Mouse (Mus musculus) small intestine, adult 2 months (tissue): ENCODE results near the gene Mob4. TPM values are rescaled to one million over a fixed set of nuclear protein-coding genes. Genes with fewer than 3 reads are reported as not detected.
A peak's percentile ranks its signal among the peaks of the same experiment; 100 is the strongest.

ENCODE experiments used
- H3K27ac ChIP-seq: fragments of 200-500 bp; 2 replicates; pipeline ENCODE4 v1.5.1; 2012; ENCODE audit warnings: low read depth, low read length, control low read depth, inconsistent platforms; ENCODE audit not compliant: insufficient read depth
- H3K27me3 ChIP-seq: fragments of 200-500 bp; 2 replicates; pipeline ENCODE4 v1.6.1; 2012; ENCODE audit warnings: mild to moderate bottlenecking, moderate library complexity, low read length, inconsistent platforms; ENCODE audit not compliant: control insufficient read depth, insufficient read depth
- H3K36me3 ChIP-seq: fragments of 200-500 bp; 2 replicates; pipeline ENCODE4 v1.6.1; 2012; ENCODE audit warnings: mild to moderate bottlenecking, low read length, control low read depth, inconsistent platforms; ENCODE audit not compliant: control insufficient read depth, insufficient read depth
- H3K4me1 ChIP-seq: fragments of 200-500 bp; 2 replicates; pipeline ENCODE4 v1.6.1; 2012; ENCODE audit warnings: low read length, inconsistent platforms, mixed read lengths; ENCODE audit not compliant: control insufficient read depth, insufficient read depth, insufficient read length
- H3K4me3 ChIP-seq: fragments of 200-500 bp; 2 replicates; pipeline ENCODE4 v1.5.1; 2012; ENCODE audit warnings: low read depth, mild to moderate bottlenecking, control low read depth, inconsistent platforms, low read length, moderate library complexity
- CTCF ChIP-seq: fragments of 200-500 bp; IDR thresholded peaks from 2 replicates; pipeline ENCODE4 v1.5.1; 2012; ENCODE audit warnings: low read depth, mild to moderate bottlenecking, control low read depth, inconsistent platforms, low read length, moderate library complexity, mixed read lengths; ENCODE audit not compliant: insufficient replicate concordance, insufficient read length; ENCODE audit errors: extremely low read depth
- POLR2A ChIP-seq: fragments of 200-500 bp; IDR thresholded peaks from 2 replicates; pipeline ENCODE4 v1.6.1; 2012; ENCODE audit warnings: low read depth, mild to moderate bottlenecking, control low read depth, inconsistent platforms, low read length, moderate library complexity
- WGBS: fragments of 180-500 bp; shearing (Covaris S2); methylation state at CpG from one replicate; pipeline ENCODE4 v1.1.7; 2018; 5-methylcytosine and 5-hydroxymethylcytosine counted together
- polyA plus RNA-seq: library from polyadenylated mRNA; depleted of rRNA; stranded (reverse); fragments of >200 nt; gene quantifications from 2 replicates; pipeline ENCODE4 v1.2.3, GENCODE M21; 2012; rRNA removed

Gene Mob4
- 1.6 and 2.8 TPM in 2 replicates for polyA plus RNA-seq

DNA sequence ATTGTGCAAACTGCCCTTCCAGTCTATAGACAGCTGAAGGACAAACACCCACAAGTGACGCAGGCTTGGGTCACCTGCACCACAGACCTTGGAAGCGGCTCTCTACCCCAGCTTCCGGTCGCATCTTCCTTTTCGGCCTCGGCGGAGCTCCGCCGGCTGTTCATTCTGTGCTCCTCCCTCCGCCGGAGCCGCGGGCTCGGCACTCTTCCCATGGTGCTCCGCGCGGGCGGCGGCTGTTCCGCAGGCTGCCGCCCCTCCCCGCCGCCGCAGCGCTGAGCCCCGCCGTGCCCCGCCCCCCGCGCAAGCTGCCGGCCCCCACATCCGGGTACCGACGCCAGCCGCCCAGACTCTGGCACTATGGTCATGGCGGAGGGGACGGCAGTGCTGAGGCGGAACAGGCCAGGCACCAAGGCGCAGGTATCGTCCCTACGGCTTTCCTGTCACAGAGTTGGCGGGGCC is at the start of gene Mob4:
Mob4 (plus strand) TSS at position 289 of the 459 bp plus-strand sequence.
- Histone ChIP-seq H3K27ac (peak within 1 kb of the TSS; percentile 91), H3K4me1 (peaks cover 5% of the 10 kb centered on the region; the same call in 1 of the 2 replicates), H3K4me3 (peak within 1 kb of the TSS; percentile 93), H3K27me3 (no peaks in the 10 kb centered on the region), H3K36me3 (0 out of 2 replicates have a peak, but pooled peaks cover 4% of the 10 kb centered on the region)
- TF ChIP-seq CTCF: no peak
- TF ChIP-seq POLR2A: peak; percentile 80
- WGBS: under 1% methylated on average over 42 of the region's 42 CpGs

DNA sequence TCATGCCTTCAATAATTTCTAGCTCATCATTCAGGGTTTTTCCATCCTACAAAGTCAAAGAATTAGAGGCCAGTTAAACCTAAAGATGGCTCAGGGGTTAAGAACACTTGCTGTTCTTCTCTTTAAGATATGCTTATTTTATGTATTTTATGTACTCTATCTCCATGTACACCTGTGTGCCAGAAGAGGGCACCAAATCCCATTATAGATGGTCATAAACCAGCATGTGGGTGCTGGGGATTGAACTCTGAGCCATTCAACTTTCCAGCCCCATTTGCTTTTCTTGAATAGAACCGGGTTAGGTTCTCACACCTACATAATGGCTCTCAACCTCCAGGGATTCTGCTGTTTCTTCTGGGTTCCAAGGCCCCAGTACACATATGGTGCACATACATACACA is 48.9 kb upstream of the Mob4 start:
- peaks cover 46% of the 10 kb centered on the region for H3K36me3 ChIP-seq
- WGBS: 48% methylated on average over 1 of the region's 1 CpGs
- no peaks in the 10 kb centered on the region for H3K4me1 ChIP-seq
- TF ChIP-seq CTCF (no peak), POLR2A (no peak)
- H3K27me3 ChIP-seq: no peaks in the 10 kb centered on the region
- H3K27ac ChIP-seq: no peak overlapping the region
- H3K4me3 ChIP-seq: no peak overlapping the region

DNA sequence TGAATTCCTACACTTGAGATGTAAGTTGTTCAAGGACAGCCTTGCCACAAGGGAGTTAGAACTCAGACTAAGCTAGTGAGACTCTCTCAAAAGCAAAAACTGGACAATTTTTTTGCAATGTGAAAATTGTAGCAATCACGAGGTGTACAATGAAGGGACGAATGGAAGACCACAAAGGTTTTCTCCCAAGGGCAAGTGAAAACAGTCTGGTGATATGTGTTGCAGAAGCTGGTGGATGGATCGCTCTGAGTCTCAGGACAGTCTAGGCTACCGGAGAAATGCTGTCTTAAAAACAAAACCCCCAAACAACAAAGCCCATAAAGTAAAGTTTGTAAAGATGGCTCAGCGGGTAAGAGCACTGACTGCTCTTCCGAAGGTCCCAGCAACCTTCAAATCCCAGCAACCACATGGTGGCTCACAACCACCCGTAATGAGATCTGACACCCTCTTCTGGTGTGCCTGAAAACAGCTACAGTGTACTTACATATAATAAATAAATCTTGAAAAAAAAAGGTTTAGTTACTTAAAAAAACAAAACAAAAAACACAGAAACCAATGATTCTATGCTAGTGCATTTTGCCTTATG is 45.2 kb upstream of the Mob4 start:
- TF ChIP-seq CTCF: no peak
- TF ChIP-seq POLR2A: no peak
- Histone ChIP-seq H3K4me1 (no peaks in the 10 kb centered on the region), H3K4me3 (peak overlapping the region; percentile 20; the same call in 1 of the 2 replicates), H3K27me3 (no peaks in the 10 kb centered on the region), H3K36me3 (peaks cover 32% of the 10 kb centered on the region), H3K27ac (no peak overlapping the region)
- 20% methylated on average over 7 of the region's 7 CpGs for WGBS

DNA sequence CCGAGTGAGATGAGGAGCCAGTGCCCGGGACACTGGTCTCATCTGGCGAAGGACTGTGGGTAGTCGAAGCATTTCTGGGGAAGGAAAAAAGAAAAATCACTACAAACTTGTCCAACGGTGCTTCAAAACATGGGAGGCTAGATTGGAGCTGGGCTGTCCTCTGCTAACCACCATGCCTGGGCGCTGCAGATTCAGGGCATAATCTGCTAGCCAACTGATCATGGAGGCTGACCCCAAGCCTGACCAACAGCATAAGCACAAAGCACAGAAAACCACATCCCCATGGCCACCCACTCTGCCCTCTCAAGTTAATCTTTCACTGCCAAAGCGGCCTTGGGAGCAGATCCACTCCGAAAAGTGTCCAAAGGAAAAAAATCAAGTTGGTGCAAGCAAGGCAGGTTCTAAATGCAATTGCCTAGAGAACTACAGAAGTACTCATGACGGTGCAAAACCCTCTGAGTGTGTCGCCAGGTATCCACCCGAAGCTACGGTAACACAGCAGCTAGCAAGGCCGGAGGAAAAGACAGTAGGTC is 44.1 kb upstream of the Mob4 start:
- Histone ChIP-seq H3K4me1 (no peaks in the 10 kb centered on the region), H3K36me3 (peaks cover 31% of the 10 kb centered on the region), H3K27me3 (no peaks in the 10 kb centered on the region), H3K4me3 (peak overlapping the region; percentile 83), H3K27ac (peak overlapping the region; percentile 76)
- TF ChIP-seq CTCF: no peak
- TF ChIP-seq POLR2A: no peak
- WGBS: under 1% methylated on average over 13 of the region's 13 CpGs

DNA sequence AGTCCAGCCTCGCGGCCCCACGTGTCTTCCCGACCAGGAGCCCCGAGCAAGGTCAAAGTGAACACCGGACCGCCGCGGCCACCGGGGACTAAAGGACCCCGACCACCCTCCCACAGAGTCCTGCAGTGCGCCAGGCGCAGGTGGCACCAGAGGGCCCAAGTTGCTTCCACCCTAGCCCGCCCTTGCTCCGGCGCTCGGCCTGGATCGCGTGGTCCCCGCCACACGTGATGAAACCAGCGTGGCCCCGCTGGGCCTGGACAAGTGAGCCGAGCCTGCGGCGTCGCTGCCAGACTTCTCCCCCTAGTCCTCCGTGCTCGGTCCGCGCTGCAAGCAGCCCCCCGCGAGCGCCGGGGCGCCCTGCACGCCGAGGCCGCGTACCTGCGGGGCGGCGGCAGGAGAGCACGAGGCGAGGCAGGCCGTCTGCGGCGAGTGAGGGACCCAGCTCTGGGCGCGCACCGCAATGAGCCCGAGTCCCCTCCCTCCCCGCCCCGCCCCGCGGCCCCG is 43.6 kb upstream of the Mob4 start:
- H3K36me3 ChIP-seq: peaks cover 26% of the 10 kb centered on the region
- peak overlapping the region; percentile 76 for H3K27ac ChIP-seq
- TF ChIP-seq POLR2A (peak; percentile 73), CTCF (no peak)
- no peaks in the 10 kb centered on the region for H3K27me3 ChIP-seq
- 1% methylated on average over 51 of the region's 57 CpGs for WGBS
- H3K4me1 ChIP-seq: no peaks in the 10 kb centered on the region
- peak overlapping the region; percentile 83 for H3K4me3 ChIP-seq

DNA sequence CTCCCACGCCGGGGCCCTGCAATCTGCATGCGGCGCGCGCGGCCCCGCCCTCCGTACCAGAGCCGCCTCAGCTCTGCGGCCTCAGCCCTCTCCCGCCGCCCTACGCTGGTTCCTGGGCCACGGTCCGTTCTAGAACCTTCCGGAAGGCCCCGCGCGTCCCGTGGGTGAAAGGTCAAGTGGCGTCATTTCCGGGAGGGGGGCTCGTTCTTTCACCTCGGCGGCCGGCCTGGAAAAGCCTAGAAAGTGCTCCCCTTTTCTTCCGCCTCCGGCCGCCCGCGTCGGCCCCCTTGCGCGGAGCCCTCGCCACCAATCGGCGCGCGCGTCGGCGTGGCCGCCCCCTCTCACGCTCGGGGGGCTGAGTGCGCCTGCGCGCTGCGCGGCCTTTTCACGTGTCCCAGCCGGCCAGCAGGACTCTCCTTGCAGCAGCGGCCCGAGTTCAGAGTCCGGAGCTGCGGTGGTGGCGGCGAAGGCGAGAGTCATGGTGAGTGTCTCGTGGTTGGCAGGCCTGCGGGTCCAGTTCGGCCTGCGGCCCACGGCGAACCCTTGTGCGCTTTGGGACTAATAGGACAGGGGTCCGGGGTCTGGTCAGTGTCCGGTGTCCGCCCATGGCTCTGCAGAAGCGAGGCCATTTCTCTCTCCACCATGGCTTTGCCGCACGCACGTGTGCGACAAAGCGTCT is 43.0 kb upstream of the Mob4 start, which contains the start of the genes Hspe1 and Hspd1:
Hspe1 (plus strand) TSS at position 201 of the 679 bp plus-strand sequence.
Hspd1 (minus strand) TSS at position 312 of the 679 bp plus-strand sequence.
- no peak for TF ChIP-seq CTCF
- peak; percentile 74; the same call in 1 of the 2 replicates for TF ChIP-seq POLR2A
- under 1% methylated on average over 75 of the region's 76 CpGs for WGBS
- Histone ChIP-seq H3K27me3 (no peaks in the 10 kb centered on the region), H3K4me1 (no peaks in the 10 kb centered on the region), H3K4me3 (peak within 1 kb of the TSS; percentile 83), H3K27ac (peak within 1 kb of the TSS; percentile 80), H3K36me3 (peaks cover 21% of the 10 kb centered on the region)

DNA sequence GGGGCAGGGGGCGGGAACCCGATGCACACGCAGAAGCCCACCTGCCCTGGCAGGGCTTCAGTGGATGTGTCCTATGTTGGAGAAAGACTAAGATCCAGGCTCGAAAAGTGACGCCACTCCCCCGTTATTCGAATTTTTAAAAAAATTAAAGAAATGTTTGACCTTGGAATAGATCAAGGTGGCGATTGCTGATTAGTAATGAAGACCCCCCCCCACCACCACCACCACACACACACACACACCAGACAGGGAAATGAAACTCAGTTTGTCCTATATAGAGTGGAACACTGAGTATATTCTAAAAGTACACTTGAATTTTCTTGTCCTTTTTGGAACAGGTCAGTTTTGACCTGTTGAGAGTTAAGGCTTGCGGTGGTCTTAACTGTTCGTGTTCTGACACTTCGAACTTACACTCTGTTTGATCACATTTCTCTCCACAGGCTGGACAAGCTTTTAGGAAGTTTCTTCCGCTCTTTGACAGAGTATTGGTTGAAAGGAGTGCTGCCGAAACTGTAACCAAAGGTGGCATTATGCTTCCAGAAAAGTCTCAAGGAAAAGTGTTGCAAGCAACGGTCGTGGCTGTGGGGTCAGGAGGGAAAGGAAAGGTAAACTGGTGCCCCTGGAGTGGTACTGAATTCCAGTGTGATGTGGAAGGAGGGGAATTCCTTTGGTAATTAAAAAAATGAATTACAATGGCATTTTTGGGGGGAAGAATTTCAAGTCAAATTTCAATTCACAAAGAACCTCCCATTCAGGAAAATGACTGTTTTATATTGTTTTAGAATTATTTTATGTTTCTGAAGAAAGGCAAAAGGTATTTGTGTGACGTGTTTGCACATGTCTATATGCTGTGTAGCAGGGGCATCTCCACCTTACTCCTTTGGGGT is 42.2 kb upstream of the Mob4 start:
- Histone ChIP-seq H3K27me3 (no peaks in the 10 kb centered on the region), H3K4me3 (peak overlapping the region; percentile 83), H3K4me1 (no peaks in the 10 kb centered on the region), H3K36me3 (peaks cover 19% of the 10 kb centered on the region), H3K27ac (peak overlapping the region; percentile 80)
- TF ChIP-seq CTCF: no peak
- no peak for TF ChIP-seq POLR2A
- 3% methylated on average over 16 of the region's 16 CpGs for whole genome bisulfite sequencing
